Mouse (Mus musculus): Measurements from ENCODE around the gene Uso1.

Gene Uso1

GRCm38 (mm10) chr5:92137239-92138046, at the start of gene Uso1:
Gene Uso1, plus strand, starts transcription at chr5:92137938.
- DNase-seq (ENCODE audit: low read depth, low spot score), result peak; percentile 92

GRCm38 (mm10) chr5:92093263-92094061, 44.3 kb upstream of the Uso1 start:
- no peak for DNase-seq (ENCODE audit: low read depth, low spot score)

- no peak for DNase-seq (ENCODE audit: low read depth, low spot score)
Observed at GRCm38 (mm10) chr5:92094062-92094415, 43.7 kb upstream of the Uso1 start.

- no peak for DNase-seq (ENCODE audit: low read depth, low spot score)
Observed at GRCm38 (mm10) chr5:92096786-92097185, 41.0 kb upstream of the Uso1 start.

GRCm38 (mm10) chr5:92097779-92098178, 40.0 kb upstream of the Uso1 start:
- no peak for DNase-seq (ENCODE audit: low read depth, low spot score)

- DNase-seq (ENCODE audit: low read depth, low spot score), result no peak
Observed at GRCm38 (mm10) chr5:92098351-92099109, 39.2 kb upstream of the Uso1 start.

GRCm38 (mm10) chr5:92101601-92102000, 36.1 kb upstream of the Uso1 start:
- no peak for DNase-seq (ENCODE audit: low read depth, low spot score)

- no peak for DNase-seq (ENCODE audit: low read depth, low spot score)
Observed at GRCm38 (mm10) chr5:92103062-92103461, 34.7 kb upstream of the Uso1 start.

GRCm38 (mm10) chr5:92103816-92104415, 33.8 kb upstream of the Uso1 start:
- no peak for DNase-seq (ENCODE audit: low read depth, low spot score)

- no peak for DNase-seq (ENCODE audit: low read depth, low spot score)
Observed at GRCm38 (mm10) chr5:92106327-92107125, 31.2 kb upstream of the Uso1 start.

- DNase-seq (ENCODE audit: low read depth, low spot score), result no peak
Observed at GRCm38 (mm10) chr5:92107282-92107681, 30.5 kb upstream of the Uso1 start.

- DNase-seq (ENCODE audit: low read depth, low spot score), result no peak
Observed at GRCm38 (mm10) chr5:92110818-92111355, 26.9 kb upstream of the Uso1 start.

GRCm38 (mm10) chr5:92112175-92112574, 25.6 kb upstream of the Uso1 start:
- DNase-seq (ENCODE audit: low read depth, low spot score), result no peak

- DNase-seq (ENCODE audit: low read depth, low spot score), result no peak
Observed at GRCm38 (mm10) chr5:92112585-92112984, 25.2 kb upstream of the Uso1 start.

- no peak for DNase-seq (ENCODE audit: low read depth, low spot score)
Observed at GRCm38 (mm10) chr5:92113484-92113883, 24.3 kb upstream of the Uso1 start.

GRCm38 (mm10) chr5:92114223-92114622, 23.5 kb upstream of the Uso1 start:
- DNase-seq (ENCODE audit: low read depth, low spot score), result no peak

GRCm38 (mm10) chr5:92114939-92115338, 22.8 kb upstream of the Uso1 start:
- DNase-seq (ENCODE audit: low read depth, low spot score), result no peak

- DNase-seq (ENCODE audit: low read depth, low spot score), result no peak
Observed at GRCm38 (mm10) chr5:92117823-92118403, 19.8 kb upstream of the Uso1 start.

GRCm38 (mm10) chr5:92121636-92122035, 16.1 kb upstream of the Uso1 start:
- DNase-seq (ENCODE audit: low read depth, low spot score), result no peak

- DNase-seq (ENCODE audit: low read depth, low spot score), result no peak
Observed at GRCm38 (mm10) chr5:92125446-92125845, 12.3 kb upstream of the Uso1 start.

Measured in brain, embryonic 18.5 days (tissue).